Mouse (Mus musculus) thymus, adult 2 months (tissue): ENCODE measurements around the gene Rheb.

Experiments used
- CTCF ChIP-seq: fragments of 200-500 bp; IDR thresholded peaks from 2 replicates; pipeline ENCODE4 v1.5.1; 2012; ENCODE audit warnings: mild to moderate bottlenecking, control low read depth, low read length, moderate library complexity, borderline replicate concordance; ENCODE audit not compliant: control insufficient read depth, poor library complexity, insufficient read depth; ENCODE audit errors: extremely low read depth
- POLR2A ChIP-seq: fragments of 200-500 bp; IDR thresholded peaks from 2 replicates; pipeline ENCODE4 v1.6.1; 2012; ENCODE audit warnings: mild to moderate bottlenecking, low read length, control low read depth, moderate library complexity; ENCODE audit not compliant: control insufficient read depth, poor library complexity, insufficient read depth; ENCODE audit errors: extremely low read depth

DNA sequence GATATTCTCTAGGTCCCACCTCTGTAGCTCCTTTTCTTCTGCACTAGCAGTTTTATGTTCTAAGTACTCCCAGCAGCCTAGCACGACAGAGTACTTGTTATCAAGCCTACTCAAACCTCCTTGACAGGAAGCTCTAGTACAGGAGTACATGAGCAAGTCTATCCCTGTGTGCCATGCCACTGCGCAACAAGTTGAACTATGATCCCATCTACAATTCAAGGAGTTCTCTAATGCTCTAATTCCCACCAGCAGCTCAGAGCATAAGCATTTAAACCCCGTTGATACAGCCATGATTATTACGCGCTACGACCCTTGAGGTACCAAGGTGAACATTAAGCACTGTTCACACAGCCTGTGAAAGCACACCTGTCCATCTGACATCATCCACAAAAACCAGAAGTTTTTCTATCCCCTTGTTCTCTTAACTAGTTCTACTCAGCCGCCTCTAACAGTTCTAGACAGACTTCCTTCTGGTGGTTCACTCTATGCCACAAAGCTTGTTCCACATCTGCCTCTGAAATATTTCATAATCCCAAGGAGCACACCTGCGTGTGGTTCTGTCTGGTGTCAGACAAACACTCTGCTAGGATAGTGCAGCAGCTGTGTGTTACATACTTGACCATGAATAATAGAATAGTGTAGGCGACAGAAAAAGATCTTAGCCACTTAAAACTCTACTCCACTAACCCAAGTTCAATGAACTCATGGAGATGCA lies 16.2 kb downstream of the Rheb start:
- TF ChIP-seq CTCF, result no peak
- no peak for TF ChIP-seq POLR2A
